Mouse (Mus musculus) left cerebral cortex, postnatal 10 days (tissue): ENCODE results near the gene Pllp. TPM values are rescaled to one million over a fixed set of nuclear protein-coding genes. Genes with fewer than 3 reads are reported as not detected.

Experiments used
- DNase-seq, 2 experiments: peaks; one replicate each; pipeline ENCODE4 v3.0.0; 2021 to 2022; ENCODE audit warnings: low spot score in 2 of 2, mixed read lengths in 1 of 2; ENCODE audit errors: extremely low spot score in 1 of 2
- intact Hi-C: fragments of 180-260 bp; cut with DNase I; formaldehyde crosslinking; loops from one replicate; pipeline ENCODE4 v1.15.1; 2025
- total RNA-seq, 2 experiments: library from RNA; stranded (reverse); gene quantifications; 2 replicates each; pipeline ENCODE4 v1.2.3; 2021

Gene Pllp
- 10 to 100 TPM; 19.5 to 25.3 TPM for total RNA-seq

- intact Hi-C loops: loop anchor here (5.0 kb wide), 2 partner anchors 169 to 204 kb away; no protein-coding TSS in a partner anchor
- peak in 1 of 2 experiments; percentile 75 for DNase-seq
Measured at GRCm38 (mm10) chr8:94695994-94696384, at the start of gene Pllp. Pllp (minus strand) TSS chr8:94696278.

GRCm38 (mm10) chr8:94745476-94746184 lies 49.6 kb upstream of the Pllp start, which contains the start of gene Ccl22:
Ccl22 (plus strand) TSS chr8:94745590.
- no peak for DNase-seq
- intact Hi-C loops: no loop called here

GRCm38 (mm10) chr8:94744972-94745371 lies 48.9 kb upstream of the Pllp start:
- intact Hi-C loops: no loop called here
- no peak for DNase-seq

DNA sequence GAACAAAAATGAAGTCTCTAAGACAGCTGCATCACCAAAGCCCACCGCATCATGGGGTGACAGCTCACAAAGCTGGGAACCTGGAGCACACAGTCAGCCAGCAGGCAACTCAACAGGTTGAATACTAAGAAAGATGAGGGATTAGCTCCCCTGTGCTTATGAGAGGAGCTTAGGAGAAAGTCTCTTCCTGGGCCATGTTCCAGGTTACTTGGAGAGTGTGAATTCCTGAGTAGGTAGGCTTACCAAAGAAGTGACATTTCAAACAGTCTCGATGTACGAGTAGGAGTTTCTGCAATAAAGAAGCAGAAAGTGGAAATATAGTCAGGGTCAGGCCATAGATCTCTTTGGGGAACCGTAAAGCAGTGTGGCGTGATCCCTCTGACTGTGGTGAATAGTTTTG lies 48.4 kb upstream of the Pllp start:
- intact Hi-C loops: no loop called here
- no peak for DNase-seq

DNA sequence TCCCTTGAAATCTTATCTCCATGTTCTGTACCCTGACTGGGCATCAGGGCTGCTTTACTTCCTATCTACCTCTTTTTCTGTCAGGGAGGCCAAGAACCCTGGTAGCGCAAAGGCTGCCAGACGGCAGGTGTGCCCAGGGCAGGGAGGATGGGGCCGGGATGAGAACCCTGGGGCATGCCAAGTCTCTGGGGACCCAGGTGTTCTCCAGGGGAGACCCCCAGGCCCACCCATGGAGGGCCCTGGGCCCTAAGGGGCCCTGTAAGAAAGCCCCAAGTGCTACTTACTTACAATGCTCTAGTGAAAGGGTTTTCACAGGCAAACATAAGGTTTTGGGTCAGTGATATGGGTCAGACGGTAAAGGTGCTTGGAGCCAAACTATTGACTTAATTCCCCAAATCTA lies 45.6 kb upstream of the Pllp start:
- DNase-seq: no peak
- intact Hi-C loops: no loop called here

DNA sequence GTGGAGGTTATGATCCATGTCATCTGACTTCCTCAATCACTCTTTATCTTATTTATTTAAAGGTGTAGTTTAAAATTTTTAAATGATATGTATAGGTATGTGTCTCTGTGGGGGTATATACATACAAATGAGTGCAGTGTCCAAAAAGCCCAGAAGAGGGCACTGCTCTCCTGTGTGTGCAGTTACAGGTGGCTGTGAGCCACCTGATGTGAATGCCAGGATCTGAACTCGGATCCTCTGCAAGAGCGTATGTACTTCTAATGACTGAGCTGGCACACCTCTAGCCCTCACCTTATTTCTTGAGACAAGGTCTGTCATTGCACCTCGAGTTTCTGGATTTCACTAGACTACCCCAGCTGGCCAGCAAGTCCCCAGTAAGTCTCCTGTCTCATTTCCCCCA lies 44.5 kb upstream of the Pllp start:
- no peak for DNase-seq
- intact Hi-C loops: no loop called here

GRCm38 (mm10) chr8:94739829-94740228 lies 43.8 kb upstream of the Pllp start:
- intact Hi-C loops: no loop called here

DNA sequence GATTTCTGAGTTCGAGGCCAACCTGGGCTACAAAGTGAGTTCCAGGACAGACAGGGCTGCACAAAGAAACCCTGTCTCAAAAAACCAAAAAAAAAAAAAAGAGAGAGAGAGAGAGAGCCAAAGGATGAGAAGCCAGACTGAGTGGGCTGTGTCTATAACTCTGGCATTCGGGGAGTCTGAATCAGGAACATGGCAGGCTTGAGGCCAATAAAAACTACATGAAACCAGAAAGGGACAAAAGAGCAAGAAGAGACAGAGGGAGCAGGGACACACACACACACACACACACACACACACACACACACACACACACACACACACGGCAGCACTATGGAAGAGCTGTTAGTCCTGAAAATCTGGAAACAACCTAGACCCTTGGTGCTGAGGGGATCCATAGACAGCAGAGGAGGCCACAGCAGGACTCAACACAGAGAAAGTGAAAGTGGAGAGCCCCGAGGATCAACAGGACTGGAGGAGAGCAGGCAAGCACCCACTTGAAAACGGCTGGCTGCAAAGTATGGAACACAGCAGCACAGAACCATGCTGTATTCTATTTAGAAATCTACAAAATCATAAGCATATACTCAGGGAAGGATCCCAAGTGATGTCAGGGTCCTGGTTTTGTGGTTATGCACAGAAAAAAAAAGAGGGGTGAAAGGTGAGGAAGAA lies 39.5 kb upstream of the Pllp start:
- no peak for DNase-seq

More at GRCm38 (mm10) chr8:94739829-94740228, 43.8 kb upstream of the Pllp start:
- DNase-seq: peak in 1 of 2 experiments; percentile 64

DNA sequence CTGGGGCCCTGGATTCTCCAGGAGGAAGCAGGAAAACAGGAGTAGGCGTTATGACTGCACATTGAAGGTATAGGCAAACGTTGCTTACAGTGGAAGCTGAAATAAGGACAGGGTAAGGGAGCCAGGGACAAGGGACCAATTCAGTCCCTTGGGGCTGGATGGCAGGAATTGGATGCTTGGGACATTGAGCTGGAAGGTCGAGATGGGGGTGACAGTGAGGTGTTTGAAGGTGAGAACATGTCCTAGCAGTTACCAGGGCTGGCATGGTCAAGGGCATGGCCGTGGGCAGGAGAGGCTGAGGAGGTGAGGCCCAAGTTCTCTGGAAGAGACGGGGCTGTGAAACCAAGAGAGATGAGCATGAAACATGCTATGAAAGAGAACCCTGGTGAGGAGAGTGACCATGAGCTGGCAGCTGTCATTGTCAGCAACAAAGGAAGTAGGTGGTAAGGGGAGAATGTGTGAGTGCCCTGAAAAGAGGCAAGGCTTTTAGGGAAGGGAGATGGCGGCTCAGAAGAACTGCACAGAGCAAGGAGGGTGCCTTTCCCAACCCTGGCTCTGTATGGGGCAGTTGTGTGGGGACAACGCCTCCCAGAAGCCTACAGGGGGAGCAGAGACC lies 38.8 kb upstream of the Pllp start:
- DNase-seq: no peak
- intact Hi-C loops: no loop called here

More for the DNA sequence above, 39.5 kb upstream of the Pllp start:
- intact Hi-C loops: no loop called here

GRCm38 (mm10) chr8:94733821-94734465 lies 37.9 kb upstream of the Pllp start:
- intact Hi-C loops: no loop called here
- no peak for DNase-seq

- DNase-seq: no peak
Measured at GRCm38 (mm10) chr8:94729301-94729700, 33.2 kb upstream of the Pllp start.

GRCm38 (mm10) chr8:94725998-94726397 lies 29.9 kb upstream of the Pllp start:
- DNase-seq: no peak
- intact Hi-C loops: no loop called here

More at GRCm38 (mm10) chr8:94729301-94729700, 33.2 kb upstream of the Pllp start:
- intact Hi-C loops: no loop called here

DNA sequence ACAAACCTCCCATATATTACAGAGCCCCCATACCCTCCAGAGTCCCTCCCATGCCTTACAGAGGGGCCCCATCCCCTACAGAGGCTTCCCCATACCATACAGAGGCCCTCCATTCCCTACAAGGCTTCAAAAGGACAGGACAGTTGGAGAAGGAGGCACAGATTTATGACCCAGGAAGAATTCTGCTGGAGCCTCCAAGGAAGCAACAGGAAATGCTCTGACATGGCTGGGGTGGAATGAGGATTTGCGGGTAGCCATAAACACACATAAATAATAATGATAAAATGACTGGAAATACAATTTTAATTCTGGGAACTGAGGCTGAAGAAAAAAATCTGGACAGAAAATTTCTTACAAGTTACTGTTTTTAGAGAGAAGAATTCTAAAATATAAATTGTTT lies 20.8 kb upstream of the Pllp start:
- no peak for DNase-seq
- intact Hi-C loops: loop anchor here (5.0 kb wide), 1 partner anchor 35 kb away; no protein-coding TSS in a partner anchor

GRCm38 (mm10) chr8:94715871-94716270 lies 19.8 kb upstream of the Pllp start:
- intact Hi-C loops: loop anchor here (5.0 kb wide), 1 partner anchor 36 kb away; no protein-coding TSS in a partner anchor
- no peak for DNase-seq

DNA sequence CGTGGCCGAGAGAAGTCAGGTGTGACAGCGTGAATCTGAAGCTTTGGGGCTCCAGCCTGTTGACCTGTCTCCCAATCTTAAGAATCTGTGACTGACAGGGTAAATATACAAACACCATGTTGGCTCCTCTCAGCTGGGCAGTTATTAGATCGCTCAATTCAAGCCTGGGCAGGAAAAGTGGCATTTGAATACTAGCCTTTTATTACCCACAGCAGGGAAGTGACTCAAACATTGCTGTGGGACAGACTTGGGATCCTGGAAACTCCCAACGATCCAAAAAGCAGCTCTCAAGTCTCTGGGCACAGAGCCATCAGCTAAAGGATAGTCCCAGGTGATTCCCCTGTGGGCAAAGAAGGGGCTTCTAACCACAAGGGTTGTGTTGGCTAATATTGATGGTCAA lies 18.5 kb upstream of the Pllp start:
- intact Hi-C loops: no loop called here
- DNase-seq: no peak

DNA sequence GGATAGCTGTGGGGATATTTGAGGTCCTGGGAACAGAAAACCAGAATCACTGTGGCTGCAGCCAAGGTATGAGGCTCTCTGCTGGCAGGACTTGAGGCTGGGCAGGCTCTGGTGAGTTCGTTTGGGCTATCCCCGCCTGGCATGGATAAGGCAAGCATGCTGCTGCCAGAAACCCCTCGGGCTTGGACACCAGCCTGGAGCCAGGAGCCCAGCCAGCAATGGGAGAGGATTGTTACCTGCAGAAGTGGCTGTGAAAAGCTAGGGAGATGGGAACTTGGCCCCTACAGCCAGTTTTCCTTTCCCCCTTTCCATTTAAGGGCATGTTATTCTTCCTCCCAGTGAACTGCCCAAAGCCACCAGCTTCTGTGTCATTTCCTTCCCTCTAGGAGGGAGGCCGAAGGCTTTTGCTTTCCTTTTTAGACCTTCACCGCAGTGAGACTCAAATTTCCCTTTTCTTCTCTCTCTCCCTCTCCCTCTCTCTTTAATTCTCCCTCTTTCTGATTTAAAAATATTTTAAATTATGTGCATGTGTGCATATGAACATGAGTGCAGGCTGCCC lies 15.2 kb upstream of the Pllp start:
- DNase-seq: peak in 1 of 2 experiments; percentile 55
- intact Hi-C loops: no loop called here

- intact Hi-C loops: no loop called here
Measured at GRCm38 (mm10) chr8:94710336-94710735, 14.3 kb upstream of the Pllp start.

GRCm38 (mm10) chr8:94706732-94707395 lies 10.8 kb upstream of the Pllp start:
- DNase-seq: no peak
- intact Hi-C loops: loop anchor here (5.0 kb wide), 1 partner anchor 65 kb away; the partner anchor contains the start of gene Cx3cl1

More at GRCm38 (mm10) chr8:94710336-94710735, 14.3 kb upstream of the Pllp start:
- no peak for DNase-seq
